Mouse (Mus musculus): ENCODE measurements around the gene Rpn1.
A peak's percentile ranks its signal among the peaks of the same experiment; 100 is the strongest.

The Rpn1 gene

GRCm38 (mm10) chr6:88084278-88085151 lies at the start of gene Rpn1:
Gene Rpn1 (plus strand): TSS chr6:88084482.
- peak; percentile 95 for DNase-seq

- DNase-seq = no peak
Measured at GRCm38 (mm10) chr6:88037471-88038045, 46.7 kb upstream of the Rpn1 start.

DNA sequence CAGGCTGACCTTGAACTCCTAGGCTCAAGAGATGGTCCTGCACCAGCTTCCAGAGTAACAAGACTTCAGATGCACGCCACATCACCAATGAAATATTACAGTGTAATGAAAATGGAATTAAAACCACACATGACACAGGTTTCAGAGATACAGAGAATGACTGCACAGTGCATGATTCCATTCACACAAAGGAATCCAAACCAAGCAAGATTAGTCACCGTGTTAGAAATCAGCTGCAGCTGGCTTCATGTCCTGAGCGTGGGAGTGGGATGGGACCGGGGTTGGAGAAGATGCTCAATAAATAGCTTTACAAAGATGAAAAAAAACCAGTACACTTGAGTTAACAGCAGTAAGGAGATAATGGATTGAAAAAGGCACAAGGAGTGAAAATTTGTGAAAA lies 44.9 kb upstream of the Rpn1 start:
- no peak for DNase-seq

DNA sequence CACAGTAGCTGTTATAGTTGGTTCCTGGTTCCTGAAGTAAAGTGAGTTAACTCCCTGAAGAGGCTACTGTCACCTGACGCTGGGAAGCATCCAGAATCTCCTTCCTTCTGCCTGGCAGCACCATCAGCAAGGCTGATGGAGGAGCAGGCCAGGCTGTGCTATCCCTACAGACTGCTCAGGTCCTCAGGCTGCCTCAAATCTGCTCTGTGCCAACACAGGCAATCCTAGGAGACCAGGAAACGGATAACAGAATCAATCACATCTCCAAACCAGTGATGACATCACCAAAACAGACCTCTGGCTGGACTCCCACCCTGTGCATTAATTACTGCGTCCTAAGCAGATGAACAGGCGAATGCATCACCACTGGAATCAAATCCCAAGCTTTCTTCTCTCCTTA lies 43.1 kb upstream of the Rpn1 start:
- no peak for DNase-seq

- no peak for DNase-seq
Measured at GRCm38 (mm10) chr6:88042336-88042735, 41.9 kb upstream of the Rpn1 start.

GRCm38 (mm10) chr6:88044234-88044576 lies 40.1 kb upstream of the Rpn1 start:
- no peak for DNase-seq

GRCm38 (mm10) chr6:88044577-88045405 lies 39.5 kb upstream of the Rpn1 start, which contains the start of gene Rab7:
Gene Rab7 (minus strand): TSS chr6:88045270.
- peak; percentile 93 for DNase-seq

DNA sequence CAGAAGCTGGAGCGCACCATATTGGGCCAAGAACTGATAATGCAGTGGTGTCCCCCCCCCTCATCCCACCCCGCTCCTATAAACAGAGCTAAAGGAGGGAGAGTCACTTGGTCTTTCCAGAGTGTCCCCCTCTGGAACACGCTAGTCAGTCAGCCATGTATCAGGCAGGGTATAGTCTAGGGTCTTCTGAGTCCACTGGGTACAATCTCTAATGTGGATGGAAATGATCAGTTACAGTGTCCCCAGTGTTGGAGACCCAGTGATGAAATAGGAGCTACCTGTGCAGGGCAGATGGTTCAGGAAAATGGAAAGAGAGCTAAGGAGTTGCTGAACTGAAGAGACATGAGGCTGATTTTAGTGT lies 38.9 kb upstream of the Rpn1 start:
- peak; percentile 16 for DNase-seq

GRCm38 (mm10) chr6:88047853-88048252 lies 36.4 kb upstream of the Rpn1 start:
- DNase-seq = no peak

- DNase-seq = no peak
Measured at GRCm38 (mm10) chr6:88049008-88049407, 35.3 kb upstream of the Rpn1 start.

GRCm38 (mm10) chr6:88051206-88051605 lies 33.1 kb upstream of the Rpn1 start:
- DNase-seq = no peak

GRCm38 (mm10) chr6:88053228-88054080 lies 30.8 kb upstream of the Rpn1 start:
- DNase-seq = no peak

GRCm38 (mm10) chr6:88054081-88054835 lies 30.0 kb upstream of the Rpn1 start:
- DNase-seq = no peak

DNA sequence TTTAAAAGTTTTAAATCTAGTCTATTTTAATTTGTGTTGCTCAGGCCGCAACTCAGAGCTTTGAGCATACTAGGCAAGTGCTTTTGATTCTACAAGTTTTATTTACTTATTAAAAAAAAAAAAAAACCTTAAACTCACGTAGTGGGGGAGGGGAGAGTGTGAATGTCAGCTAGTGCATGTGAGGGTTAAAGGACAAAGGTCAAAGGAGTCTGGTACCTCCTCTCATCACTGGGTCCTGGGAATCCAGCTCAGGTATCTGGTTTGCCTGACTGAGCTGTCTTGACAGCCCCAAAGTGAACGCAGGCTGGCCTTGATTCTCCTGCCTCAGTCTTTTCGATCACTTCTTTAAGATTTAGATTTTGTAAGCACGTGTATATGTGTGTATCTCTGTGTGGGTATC lies 28.6 kb upstream of the Rpn1 start:
- no peak for DNase-seq

- no peak for DNase-seq
Measured at GRCm38 (mm10) chr6:88056866-88057265, 27.4 kb upstream of the Rpn1 start.

DNA sequence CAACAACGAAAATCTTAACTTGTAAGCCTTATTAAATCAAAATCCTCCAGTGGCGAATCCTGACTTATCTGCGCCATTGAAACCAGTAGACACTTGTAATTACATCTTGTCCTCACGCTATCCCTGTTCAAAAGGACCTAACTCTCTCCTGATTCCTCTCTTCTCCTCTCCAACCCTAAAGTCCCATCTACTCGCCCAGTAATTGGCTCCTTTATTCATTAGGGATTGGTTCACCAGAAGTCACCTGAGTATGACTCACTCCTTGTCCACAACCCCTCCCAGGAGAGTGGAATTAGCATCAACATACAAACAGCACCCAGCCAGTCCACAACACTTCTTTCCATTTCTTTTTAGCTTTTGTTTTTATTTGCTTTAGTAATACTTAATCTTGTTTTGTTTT lies 24.4 kb upstream of the Rpn1 start:
- DNase-seq = no peak

GRCm38 (mm10) chr6:88060602-88061001 lies 23.7 kb upstream of the Rpn1 start:
- no peak for DNase-seq

DNA sequence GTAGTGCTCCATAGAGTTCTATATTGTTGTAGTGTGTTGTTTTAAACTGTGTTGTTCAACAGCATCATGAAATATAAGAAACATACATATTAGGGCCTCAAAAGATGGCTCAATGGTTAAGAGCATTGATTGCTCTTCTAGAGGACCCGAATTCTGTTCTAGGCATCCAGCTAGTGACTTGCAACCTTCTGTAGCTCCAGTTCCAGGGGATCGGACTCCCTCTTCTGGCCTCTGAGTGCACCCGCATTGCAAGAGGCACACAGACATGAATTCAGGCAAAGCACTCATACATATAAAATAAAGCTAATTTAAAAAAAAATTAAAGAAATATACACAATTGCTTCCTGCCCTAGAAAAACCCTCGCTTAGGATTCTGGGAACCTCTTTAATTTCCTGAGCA lies 22.9 kb upstream of the Rpn1 start:
- no peak for DNase-seq

DNA sequence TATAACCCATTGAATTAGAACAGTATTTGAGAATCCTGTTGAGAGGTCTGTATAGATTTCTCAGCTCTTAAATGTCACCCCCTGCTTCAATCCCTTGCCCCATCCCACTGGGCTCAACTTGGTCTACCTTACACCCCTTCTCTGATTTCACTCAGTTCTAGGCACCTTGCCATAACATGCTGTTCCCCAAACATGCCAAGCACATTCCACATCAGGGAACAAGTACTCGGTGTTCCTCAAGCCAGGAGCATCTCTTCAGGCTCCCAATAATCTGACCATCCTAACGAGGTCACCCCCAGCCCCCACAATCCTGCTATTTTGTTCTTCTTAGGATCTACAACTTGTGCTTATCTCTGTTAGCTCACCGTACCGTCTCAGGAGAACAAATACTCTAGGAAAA lies 21.9 kb upstream of the Rpn1 start:
- no peak for DNase-seq

DNA sequence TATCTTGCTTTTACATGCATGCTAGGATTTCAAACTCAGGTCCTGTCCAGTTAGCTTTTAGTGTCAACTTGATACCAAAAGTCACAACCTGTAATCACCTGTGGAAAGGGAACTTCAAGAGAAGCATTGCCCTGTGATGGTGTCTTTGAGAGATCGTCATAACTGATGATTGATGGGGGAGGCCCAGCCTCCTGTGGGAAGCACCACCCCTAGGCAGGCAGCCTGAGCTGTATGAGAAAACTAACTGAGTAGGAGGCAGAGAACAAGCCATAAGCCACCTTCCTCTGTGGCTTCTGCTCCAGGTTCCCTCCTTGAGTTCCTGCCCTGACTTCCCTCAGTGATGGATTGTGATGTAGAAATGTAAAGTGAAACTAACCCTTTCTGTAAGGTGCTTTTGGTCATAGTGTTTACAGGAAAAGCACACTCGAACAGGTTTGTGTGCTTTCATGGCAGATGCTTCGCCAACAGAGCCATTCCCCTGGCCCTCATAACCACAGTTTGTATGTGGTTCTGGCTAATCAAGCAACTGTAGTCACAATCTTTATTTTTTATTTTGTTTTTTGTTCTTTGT lies 20.1 kb upstream of the Rpn1 start:
- DNase-seq = no peak

- DNase-seq = no peak
Measured at GRCm38 (mm10) chr6:88065116-88065515, 19.2 kb upstream of the Rpn1 start.

GRCm38 (mm10) chr6:88065968-88066367 lies 18.3 kb upstream of the Rpn1 start:
- DNase-seq = no peak
